Mouse (Mus musculus) testis, adult 2 months (tissue): ENCODE results near the gene Rad51b. TPM values are rescaled to one million over a fixed set of nuclear protein-coding genes. Genes with fewer than 3 reads are reported as not detected.

Experiments
- H3K27ac ChIP-seq: fragments of 200-500 bp; 2 replicates; pipeline ENCODE4 v1.5.1; 2012; ENCODE audit warnings: low read depth, low read length; ENCODE audit not compliant: control insufficient read depth, insufficient read depth
- H3K27me3 ChIP-seq: fragments of 200-500 bp; 2 replicates; pipeline ENCODE4 v1.6.1; 2012; ENCODE audit warnings: mild to moderate bottlenecking, low read length, moderate library complexity; ENCODE audit not compliant: control insufficient read depth, insufficient read depth
- H3K36me3 ChIP-seq: fragments of 200-500 bp; 2 replicates; pipeline ENCODE4 v1.6.1; 2012; ENCODE audit warnings: mild to moderate bottlenecking, low read length; ENCODE audit not compliant: control insufficient read depth, insufficient read depth
- H3K4me1 ChIP-seq: fragments of 200-500 bp; 2 replicates; pipeline ENCODE4 v1.6.1; 2012; ENCODE audit warnings: low read length; ENCODE audit not compliant: control insufficient read depth, insufficient read depth
- H3K4me3 ChIP-seq: fragments of 200-500 bp; 2 replicates; pipeline ENCODE4 v1.5.1; 2012; ENCODE audit warnings: low read depth, mild to moderate bottlenecking, low read length, moderate library complexity, mixed read lengths; ENCODE audit not compliant: control insufficient read depth
- CTCF ChIP-seq: fragments of 200-500 bp; IDR thresholded peaks from 2 replicates; pipeline ENCODE4 v1.5.1; 2012; ENCODE audit warnings: low read depth, mild to moderate bottlenecking, inconsistent platforms, low read length, moderate library complexity; ENCODE audit not compliant: control insufficient read depth, insufficient read depth, insufficient replicate concordance
- POLR2A ChIP-seq: fragments of 200-500 bp; IDR thresholded peaks from 2 replicates; pipeline ENCODE4 v1.6.1; 2012; ENCODE audit warnings: low read depth, mild to moderate bottlenecking, inconsistent platforms, low read length, moderate library complexity; ENCODE audit not compliant: control insufficient read depth
- polyA plus RNA-seq: library from polyadenylated mRNA; depleted of rRNA; stranded (reverse); fragments of >200 nt; gene quantifications from 2 replicates; pipeline ENCODE4 v1.2.3, GENCODE M21; 2012

The Rad51b gene
- polyA plus RNA-seq, 1 experiment: 2.7 TPM

GRCm38 (mm10) chr12:79729926-79730506 lies 432.9 kb downstream of the Rad51b start:
- Histone ChIP-seq H3K27ac (no peak overlapping the region), H3K36me3 (no peaks in the 10 kb centered on the region), H3K4me3 (no peak overlapping the region), H3K4me1 (no peaks in the 10 kb centered on the region), H3K27me3 (no peaks in the 10 kb centered on the region)
- no peak for TF ChIP-seq CTCF
- TF ChIP-seq POLR2A: no peak

DNA sequence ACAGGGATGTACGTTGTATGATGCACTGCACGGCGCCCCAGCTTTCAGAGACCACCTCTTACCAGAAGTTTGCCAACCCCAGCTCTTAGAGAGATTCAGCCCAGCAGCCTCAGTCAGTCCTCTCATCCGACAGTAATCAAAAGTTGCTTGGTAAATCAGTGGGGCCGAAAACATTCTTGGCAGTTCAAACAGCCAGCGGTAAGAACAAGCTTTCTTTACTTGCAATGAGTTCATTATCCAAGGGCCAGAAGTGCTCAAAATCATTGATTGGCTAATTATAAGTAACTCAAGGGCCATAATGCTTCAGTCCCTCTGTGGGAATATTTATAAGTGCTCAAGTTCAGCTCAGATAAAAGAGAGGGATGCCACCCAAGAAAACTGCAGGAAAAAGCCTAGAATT lies 434.8 kb downstream of the Rad51b start:
- Histone ChIP-seq H3K4me3 (no peak overlapping the region), H3K27ac (no peak overlapping the region), H3K36me3 (no peaks in the 10 kb centered on the region), H3K27me3 (no peaks in the 10 kb centered on the region), H3K4me1 (no peaks in the 10 kb centered on the region)
- TF ChIP-seq POLR2A (no peak), CTCF (no peak)

- no peak overlapping the region for H3K4me3 ChIP-seq
- no peak overlapping the region for H3K27ac ChIP-seq
- H3K36me3 ChIP-seq: no peaks in the 10 kb centered on the region
- no peaks in the 10 kb centered on the region for H3K27me3 ChIP-seq
- H3K4me1 ChIP-seq: no peaks in the 10 kb centered on the region
- TF ChIP-seq CTCF (no peak), POLR2A (no peak)
Measured at GRCm38 (mm10) chr12:79732355-79733115, 435.5 kb downstream of the Rad51b start.

DNA sequence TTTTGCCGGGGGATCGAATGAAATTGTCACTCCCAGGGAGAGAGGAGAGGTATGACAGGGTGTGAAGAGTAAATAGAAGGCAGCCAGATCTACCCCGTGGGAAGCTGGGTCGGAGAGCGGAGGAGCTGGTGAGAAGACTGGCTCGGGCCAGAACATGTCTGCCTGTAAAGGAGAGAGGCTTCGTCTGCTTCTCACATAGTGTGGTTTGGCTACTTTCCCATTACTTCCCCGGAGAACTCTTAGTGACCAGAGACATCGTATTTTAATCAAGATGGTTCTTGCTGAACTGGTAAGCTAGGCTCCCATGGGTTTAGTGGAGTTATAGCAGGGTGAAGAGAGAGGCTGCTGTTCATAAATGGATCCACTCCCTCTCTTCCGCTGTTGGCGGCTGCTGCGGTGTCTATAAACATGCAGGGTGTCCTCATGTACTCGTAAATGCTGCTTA lies 438.3 kb downstream of the Rad51b start:
- H3K36me3 ChIP-seq: no peaks in the 10 kb centered on the region
- no peak overlapping the region for H3K4me3 ChIP-seq
- H3K27me3 ChIP-seq: no peaks in the 10 kb centered on the region
- no peaks in the 10 kb centered on the region for H3K4me1 ChIP-seq
- TF ChIP-seq CTCF (no peak), POLR2A (no peak)
- H3K27ac ChIP-seq: no peak overlapping the region

DNA sequence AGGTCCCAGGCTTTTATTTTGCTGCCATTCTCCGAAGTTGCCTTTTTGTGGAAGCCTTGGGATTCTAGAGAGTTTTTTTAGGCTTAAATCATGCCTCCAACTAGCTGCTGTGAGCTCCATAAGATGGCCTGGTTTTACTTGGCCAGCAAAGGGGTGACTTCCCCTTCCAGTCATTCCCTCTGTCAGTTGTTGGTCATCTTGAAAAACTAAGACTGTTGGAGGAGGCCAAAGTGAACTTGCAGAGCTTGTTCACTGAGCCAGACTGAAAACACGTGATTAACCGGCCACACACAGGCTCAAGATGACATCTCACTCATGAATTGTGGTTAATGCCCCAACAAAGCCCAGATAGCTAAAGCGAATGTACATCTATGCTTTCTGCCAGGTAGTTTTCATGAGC lies 438.8 kb downstream of the Rad51b start:
- H3K27me3 ChIP-seq: no peaks in the 10 kb centered on the region
- no peak overlapping the region for H3K27ac ChIP-seq
- H3K4me3 ChIP-seq: no peak overlapping the region
- TF ChIP-seq POLR2A (no peak), CTCF (no peak)
- H3K36me3 ChIP-seq: no peaks in the 10 kb centered on the region
- H3K4me1 ChIP-seq: no peaks in the 10 kb centered on the region

DNA sequence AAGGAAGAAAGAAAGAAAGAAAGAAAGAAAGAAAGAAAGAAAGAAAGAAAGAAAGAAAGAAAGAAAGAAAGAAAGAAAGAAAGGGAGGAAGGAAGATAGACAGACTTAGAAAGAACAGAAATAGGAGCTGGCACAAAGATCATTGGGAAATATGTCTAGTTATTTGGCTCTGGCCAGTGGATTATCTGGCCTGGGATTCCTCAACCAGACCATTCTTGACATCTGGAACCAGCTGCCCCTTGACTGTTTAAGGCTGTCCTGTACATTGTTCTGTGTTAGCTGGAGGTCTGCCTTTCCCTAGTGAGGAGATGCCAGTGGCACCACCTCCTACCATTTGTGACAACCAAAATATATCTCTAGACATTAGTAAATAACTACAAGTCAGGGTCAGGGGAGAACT lies 441.6 kb downstream of the Rad51b start:
- Histone ChIP-seq H3K27me3 (no peaks in the 10 kb centered on the region), H3K4me3 (no peak overlapping the region), H3K27ac (no peak overlapping the region), H3K36me3 (no peaks in the 10 kb centered on the region), H3K4me1 (peaks cover 4% of the 10 kb centered on the region)
- TF ChIP-seq POLR2A (no peak), CTCF (no peak)

DNA sequence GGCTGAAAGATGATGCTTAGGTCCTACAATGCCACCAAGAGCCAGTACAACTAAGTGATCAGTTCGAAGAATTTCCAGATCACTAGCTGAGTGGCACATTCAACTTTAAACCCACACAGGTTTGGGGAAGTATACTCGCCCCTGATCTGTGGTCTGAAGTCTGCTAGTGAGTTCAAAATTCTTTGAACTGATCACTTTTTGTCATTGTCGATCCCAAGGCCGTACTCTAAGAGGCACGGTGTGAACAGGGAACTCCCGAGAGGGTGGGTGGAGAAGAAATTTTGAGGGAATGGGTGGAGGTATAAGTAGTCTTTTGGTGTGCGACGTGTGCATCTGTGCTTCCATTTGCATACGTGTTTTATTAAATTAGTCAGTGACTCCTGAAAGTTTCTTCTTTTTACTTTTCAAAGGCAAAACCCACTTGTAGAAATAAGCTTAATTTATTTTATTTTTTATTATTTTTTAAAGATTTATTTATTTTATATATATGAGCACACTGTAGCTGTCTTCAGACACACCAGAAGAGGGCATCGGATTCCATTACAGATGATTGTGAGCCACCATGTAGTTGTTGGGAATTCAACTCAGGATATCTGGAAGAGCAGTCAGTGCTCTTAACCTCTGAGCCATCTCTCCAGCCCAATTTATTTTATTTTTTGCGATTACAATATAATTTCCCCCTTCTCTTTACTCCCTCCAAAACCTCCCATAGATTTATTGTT lies 443.0 kb downstream of the Rad51b start:
- no peak overlapping the region for H3K4me3 ChIP-seq
- TF ChIP-seq POLR2A (no peak), CTCF (no peak)
- no peaks in the 10 kb centered on the region for H3K27me3 ChIP-seq
- peaks cover 4% of the 10 kb centered on the region for H3K4me1 ChIP-seq
- H3K36me3 ChIP-seq: no peaks in the 10 kb centered on the region
- H3K27ac ChIP-seq: no peak overlapping the region
